Mouse (Mus musculus) ES-Bruce4 (cell line): Measurements from ENCODE around the gene Ccnq.

ENCODE experiments used
- CTCF ChIP-seq: IDR thresholded peaks from one replicate; pipeline ENCODE4 v1.8.1; 2011; ENCODE audit warnings: low read depth, low read length
- POLR2A ChIP-seq: IDR thresholded peaks from one replicate; pipeline ENCODE4 v1.8.1; 2011; ENCODE audit warnings: low read length; ENCODE audit not compliant: insufficient read depth

DNA sequence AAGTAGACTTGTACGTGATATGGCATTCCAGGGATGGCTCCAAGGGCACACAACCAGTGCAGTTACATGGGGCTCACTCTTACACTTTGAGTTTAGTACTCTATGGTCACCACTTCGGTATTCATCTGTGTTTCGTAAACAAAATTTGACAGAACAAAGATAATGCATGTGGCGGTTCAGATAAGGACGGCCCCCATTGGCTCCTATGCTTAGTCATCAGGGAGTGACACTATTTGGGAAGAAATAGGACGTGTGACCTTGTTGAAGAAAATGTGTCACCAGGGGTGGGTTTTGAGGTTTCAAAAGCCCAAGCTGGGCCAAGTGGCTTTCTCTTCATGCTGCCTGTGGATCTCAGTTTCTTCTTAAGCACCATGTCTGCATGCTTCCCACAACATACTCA lies 18.9 kb downstream of the Ccnq start:
- TF ChIP-seq CTCF = no peak
- TF ChIP-seq POLR2A = no peak
